Comparison of ENCODE assay signal across 20 mouse cellular contexts in genomic region chr13:12037241-12037640, GRCm38 (mm10).
DNase-seq lines count a peak whose midpoint lies in the region; ATAC-seq and TF ChIP-seq lines count a peak whose summit lies in the region.
"Had no signal": no experiment of that assay in that cellular context is flagged by ENCODE, and none has a peak within 500 bp of the region (broad histone marks: within the 10 kb centered on the region; RNA-seq: fewer than 3 reads in every experiment).

No protein-coding gene starts in this region.

- ATAC-seq in heart, embryonic 14.5 days (ENCODE audit: insufficient number of reproducible peaks, insufficient read depth, low FRiP score, low read depth): no peak
- ATAC-seq: activated CD4-positive, CD25-positive, alpha-beta regulatory T cell, adult 4 months; forebrain, embryonic 16.5 days; Patski had no signal

- no peaks in the 10 kb centered on the region for H3K9me3 ChIP-seq in heart, embryonic 10.5 days
- no peaks in the 10 kb centered on the region for H3K9me3 ChIP-seq in heart, embryonic 14.5 days (ENCODE audit: control insufficient read depth, low read length)
- H3K9me3 ChIP-seq: embryonic facial prominence, embryonic 13.5 days; forebrain, embryonic 12.5 days; hindbrain, embryonic 10.5 days had no signal

- H3K27ac ChIP-seq in heart, embryonic 10.5 days: peak overlapping the region; percentile 83
- peak overlapping the region; percentile 72 to 84 for H3K27ac ChIP-seq in heart, embryonic 14.5 days (replicated peaks in 1 of 2; ENCODE audit: control insufficient read depth in 1 of 2, insufficient read depth in 1 of 2, low read depth in 2 of 2, low read length in 2 of 2)
- H3K27ac ChIP-seq in layer of hippocampus, adult 2 months: peak overlapping the region; percentile 51; the same call in 1 of the 2 replicates
- H3K27ac ChIP-seq: embryonic facial prominence, embryonic 13.5 days; forebrain, embryonic 12.5 days; hindbrain, embryonic 10.5 days; hindbrain, embryonic 14.5 days had no signal

- no peak for TF ChIP-seq CTCF in layer of hippocampus, adult 2 months (conservative IDR thresholded peaks at IDR 0.05)

- no peaks in the 10 kb centered on the region for H3K36me3 ChIP-seq in heart, embryonic 10.5 days
- no peaks in the 10 kb centered on the region for H3K36me3 ChIP-seq in heart, embryonic 14.5 days (ENCODE audit: control insufficient read depth, insufficient read depth, low read length)
- H3K36me3 ChIP-seq: embryonic facial prominence, embryonic 13.5 days; forebrain, embryonic 12.5 days; hindbrain, embryonic 10.5 days had no signal

- H3K9ac ChIP-seq in heart, embryonic 14.5 days (ENCODE audit: low read length): peak overlapping the region; percentile 54; the same call in 1 of the 2 replicates
- H3K9ac ChIP-seq: embryonic facial prominence, embryonic 13.5 days; forebrain, embryonic 12.5 days; hindbrain, embryonic 14.5 days had no signal

- H3K27me3 ChIP-seq in heart, embryonic 10.5 days (ENCODE audit: insufficient read depth, poor library complexity, severe bottlenecking): no peaks in the 10 kb centered on the region
- H3K27me3 ChIP-seq in heart, embryonic 14.5 days (ENCODE audit: control insufficient read depth, insufficient read depth, low read length): no peaks in the 10 kb centered on the region
- H3K27me3 ChIP-seq: CH12.LX; embryonic facial prominence, embryonic 13.5 days; forebrain, embryonic 12.5 days; Patski had no signal

- no peak for DNase-seq in heart, embryonic 10.5 days (ENCODE audit: low spot score)
- DNase-seq in heart, adult 9 months (ENCODE audit: low spot score in 2 of 2): no peak
- no peak for DNase-seq in heart, postnatal 10 days
- no peak for DNase-seq in layer of hippocampus, adult 2 months (ENCODE audit: low spot score in 2 of 2)
- DNase-seq in layer of hippocampus, adult 8-10 months (ENCODE audit: low spot score in 2 of 2): no peak
- DNase-seq: adrenal gland, postnatal 25 days; cerebellum, adult 18-20 months; cerebellum, adult 9-11 months; cerebellum, postnatal 36 days; gastrocnemius, postnatal 10 days; kidney, adult 18-20 months had no signal

- WGBS in heart, embryonic 10.5 days: 44% methylated on average over 4 of the region's 4 CpGs
- 49% methylated on average over 4 of the region's 4 CpGs for WGBS in heart, embryonic 14.5 days

- H3K4me2 ChIP-seq in heart, embryonic 14.5 days (ENCODE audit: low read length): peak overlapping the region; percentile 49
- H3K4me2 ChIP-seq: embryonic facial prominence, embryonic 13.5 days; forebrain, embryonic 12.5 days; hindbrain, embryonic 14.5 days had no signal

- intact Hi-C loops in heart, postnatal 10 days (cut with DNase I): no loop called here

- 0 out of 2 replicates have a peak overlapping the region, but pooled peaks have one; percentile 6 for H3K4me3 ChIP-seq in heart, embryonic 10.5 days
- no peak overlapping the region for H3K4me3 ChIP-seq in heart, embryonic 14.5 days (ENCODE audit: control insufficient read depth in 1 of 2, insufficient read depth in 1 of 2, low read depth in 1 of 2, low read length in 2 of 2)
- H3K4me3 ChIP-seq in layer of hippocampus, adult 2 months: no peak overlapping the region
- H3K4me3 ChIP-seq: embryonic facial prominence, embryonic 13.5 days; forebrain, embryonic 12.5 days; hindbrain, embryonic 10.5 days had no signal

- H3K4me1 ChIP-seq in heart, embryonic 10.5 days: peaks cover 76% of the 10 kb centered on the region
- H3K4me1 ChIP-seq in heart, embryonic 14.5 days (ENCODE audit: control insufficient read depth in 2 of 2, insufficient read depth in 2 of 2, low read length in 2 of 2): peaks cover 36 to 75% of the 10 kb centered on the region in 2 experiments
- H3K4me1 ChIP-seq: embryonic facial prominence, embryonic 13.5 days; forebrain, embryonic 12.5 days; hindbrain, embryonic 10.5 days had no signal
